Mouse (Mus musculus): ENCODE results near the gene Pmfbp1.

DNA sequence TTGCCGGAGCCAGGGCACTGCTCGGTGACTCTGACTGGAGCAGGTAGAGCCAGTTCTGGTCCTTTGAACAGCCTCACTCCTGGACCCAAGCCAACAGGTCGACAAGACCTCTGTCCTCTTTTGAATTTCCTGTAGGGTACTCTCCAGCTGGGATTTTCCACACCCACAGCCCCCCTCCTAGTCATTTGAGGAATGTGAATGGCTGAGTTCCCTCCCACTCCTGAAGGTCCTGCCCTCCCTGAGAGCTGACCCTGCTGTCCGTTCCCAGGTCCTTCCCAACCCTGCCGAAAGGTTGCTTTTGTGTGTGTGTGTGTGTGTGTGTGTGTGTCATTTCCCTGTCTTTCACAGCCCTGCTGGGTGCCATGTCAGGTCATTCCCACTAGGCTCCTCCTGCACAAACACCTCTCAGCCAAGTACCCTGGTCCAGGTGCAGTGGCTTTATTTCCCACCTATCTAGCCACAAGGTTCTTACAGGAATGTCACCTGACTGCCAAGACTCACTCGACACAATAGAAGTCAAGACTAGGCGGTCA is 93.2 kb downstream of the Pmfbp1 start:
- TF ChIP-seq GATA1 (IDR thresholded peaks at IDR 0.05; ENCODE audit: low read length) (no peak), TAL1 (IDR thresholded peaks at IDR 0.05; ENCODE audit: low read length) (no peak)
